Mouse (Mus musculus) midbrain, embryonic 14.5 days (tissue): Measurements from ENCODE around the gene Epha6. TPM values are rescaled to one million over a fixed set of nuclear protein-coding genes. Genes with fewer than 3 reads are reported as not detected.
A peak's percentile ranks its signal among the peaks of the same experiment; 100 is the strongest.

Experiments
- ATAC-seq: fragments of 200-750 bp; cut with Nextera tagmentation; 2 replicates; pipeline ENCODE4 v1.8.0; 2017; ENCODE audit warnings: moderate number of reproducible peaks, moderate library complexity; ENCODE audit not compliant: low FRiP score, low TSS enrichment
- DNase-seq: peaks from one replicate; pipeline ENCODE4 v3.0.0-alpha.2; 2015
- H3K27ac ChIP-seq: fragments of 300-500 bp; sonication (generic); replicated peaks from 2 replicates; pipeline ENCODE4 v1.5.1; 2014; ENCODE audit warnings: mild to moderate bottlenecking, low read depth, low read length, moderate library complexity
- H3K27me3 ChIP-seq: fragments of 300-500 bp; sonication (generic); 2 replicates; pipeline ENCODE4 v1.6.1; 2014; ENCODE audit warnings: low read length, control low read depth, mixed read lengths; ENCODE audit not compliant: control insufficient read depth, insufficient read depth
- H3K36me3 ChIP-seq: fragments of 300-500 bp; sonication (generic); 2 replicates; pipeline ENCODE4 v1.6.1; 2014; ENCODE audit warnings: low read length, control low read depth; ENCODE audit not compliant: control insufficient read depth, insufficient read depth
- H3K4me1 ChIP-seq: fragments of 300-500 bp; sonication (generic); 2 replicates; pipeline ENCODE4 v1.6.1; 2014; ENCODE audit warnings: mild to moderate bottlenecking, antibody characterized with exemption, low read length, control low read depth; ENCODE audit not compliant: control insufficient read depth, insufficient read depth
- H3K4me2 ChIP-seq: fragments of 300-500 bp; sonication (generic); 2 replicates; pipeline ENCODE4 v1.6.1; 2014; ENCODE audit warnings: mild to moderate bottlenecking, low read length, moderate library complexity
- H3K4me3 ChIP-seq: fragments of 300-500 bp; sonication (generic); replicated peaks from 2 replicates; pipeline ENCODE4 v1.5.1; 2014; ENCODE audit warnings: low read depth, low read length
- H3K9ac ChIP-seq: fragments of 300-500 bp; sonication (generic); replicated peaks from 2 replicates; pipeline ENCODE4 v1.6.1; 2014; ENCODE audit warnings: mild to moderate bottlenecking, low read length, moderate library complexity
- H3K9me3 ChIP-seq: fragments of 300-500 bp; sonication (generic); 2 replicates; pipeline ENCODE4 v1.6.1; 2016; ENCODE audit warnings: low read length, control low read depth, mixed read lengths; ENCODE audit not compliant: control insufficient read depth
- WGBS: fragments of 180-500 bp; shearing (Covaris S2); extraction: QIAGEN DNeasy Blood & Tissue Kit; methylation state at CpG from one replicate; pipeline ENCODE4 v1.1.7; 2014; 5-methylcytosine and 5-hydroxymethylcytosine counted together
- polyA plus RNA-seq: library from polyadenylated mRNA; unstranded; fragments of >200 nt; fragmentation: Nextera tagmentation; extraction: Ambion mirVana; gene quantifications from 2 replicates; pipeline ENCODE4 v1.2.1, GENCODE M21; 2014

Epha6 gene
- polyA plus RNA-seq, 1 experiment from 2014 or later, result 6.6 TPM

DNA sequence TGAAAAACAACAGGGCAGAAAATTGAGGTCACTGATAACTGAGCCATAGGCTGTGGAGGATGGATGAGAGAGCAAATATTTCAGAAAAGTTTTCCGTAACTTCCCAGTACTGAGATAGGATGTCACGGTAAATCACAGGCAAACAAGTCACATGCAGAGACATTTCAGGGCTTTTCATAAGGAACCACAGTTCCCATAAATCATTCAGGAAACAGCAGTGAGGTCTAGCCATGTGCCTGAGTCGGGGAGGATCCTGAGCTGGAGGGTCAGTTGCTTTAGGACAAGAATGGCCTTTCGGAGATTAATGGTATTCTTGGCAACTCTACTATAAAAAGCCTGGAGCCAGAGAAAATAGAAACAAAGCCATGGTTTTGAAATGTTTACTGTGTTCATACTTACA lies 889.8 kb downstream of the Epha6 start:
- no peak overlapping the region for H3K4me2 ChIP-seq
- no peak overlapping the region for H3K9ac ChIP-seq
- H3K36me3 ChIP-seq, result no peaks in the 10 kb centered on the region
- no peak overlapping the region for H3K27ac ChIP-seq
- no peaks in the 10 kb centered on the region for H3K4me1 ChIP-seq
- no peaks in the 10 kb centered on the region for H3K27me3 ChIP-seq
- H3K9me3 ChIP-seq, result no peaks in the 10 kb centered on the region
- DNase-seq (no peak), ATAC-seq (no peak)
- H3K4me3 ChIP-seq, result no peak overlapping the region
- WGBS, result 88% methylated on average over 4 of the region's 4 CpGs

- H3K9me3 ChIP-seq, result no peaks in the 10 kb centered on the region
- WGBS, result 88% methylated on average over 7 of the region's 7 CpGs
- H3K4me1 ChIP-seq, result no peaks in the 10 kb centered on the region
- no peaks in the 10 kb centered on the region for H3K27me3 ChIP-seq
- DNase-seq, result no peak
- H3K9ac ChIP-seq, result no peak overlapping the region
- H3K27ac ChIP-seq, result no peak overlapping the region
- H3K4me3 ChIP-seq, result no peak overlapping the region
- no peaks in the 10 kb centered on the region for H3K36me3 ChIP-seq
- ATAC-seq, result no peak
- H3K4me2 ChIP-seq, result no peak overlapping the region
Observed at GRCm38 (mm10) chr16:59693230-59693629, 912.1 kb downstream of the Epha6 start.

GRCm38 (mm10) chr16:59689120-59689519 lies 916.2 kb downstream of the Epha6 start:
- Histone ChIP-seq H3K4me3 (no peak overlapping the region), H3K9me3 (no peaks in the 10 kb centered on the region), H3K4me1 (no peaks in the 10 kb centered on the region), H3K27ac (no peak overlapping the region), H3K36me3 (no peaks in the 10 kb centered on the region), H3K9ac (no peak overlapping the region), H3K4me2 (no peak overlapping the region), H3K27me3 (no peaks in the 10 kb centered on the region)
- WGBS, result 90% methylated on average over 5 of the region's 5 CpGs
- no peak for DNase-seq
- no peak for ATAC-seq

GRCm38 (mm10) chr16:59685135-59685534 lies 920.2 kb downstream of the Epha6 start:
- no peak for ATAC-seq
- Histone ChIP-seq H3K4me3 (no peak overlapping the region), H3K4me2 (no peak overlapping the region), H3K9ac (no peak overlapping the region), H3K36me3 (no peaks in the 10 kb centered on the region), H3K4me1 (no peaks in the 10 kb centered on the region), H3K27ac (no peak overlapping the region), H3K9me3 (no peaks in the 10 kb centered on the region), H3K27me3 (no peaks in the 10 kb centered on the region)
- 75% methylated on average over 5 of the region's 5 CpGs for WGBS
- DNase-seq, result no peak

DNA sequence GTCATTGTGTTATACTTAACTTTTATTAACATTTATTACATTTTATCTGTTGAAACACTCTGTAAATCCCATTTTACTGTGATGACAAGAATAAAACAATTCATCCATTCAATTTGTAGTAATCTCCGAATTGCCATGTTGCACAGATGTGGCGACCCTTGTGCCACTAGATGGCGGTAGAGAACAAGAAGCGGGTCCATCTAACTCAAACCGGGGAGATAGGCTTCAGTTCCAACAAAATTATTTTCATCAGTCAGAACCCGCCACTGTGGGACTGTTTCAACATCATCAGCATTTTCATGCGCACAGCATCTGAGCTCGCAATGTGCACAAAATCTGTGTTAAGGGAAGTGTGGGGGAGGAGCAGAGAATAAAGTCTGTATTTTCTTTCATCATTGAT lies 921.9 kb downstream of the Epha6 start:
- no peaks in the 10 kb centered on the region for H3K27me3 ChIP-seq
- 5% methylated on average over 8 of the region's 8 CpGs for WGBS
- H3K4me2 ChIP-seq, result peak overlapping the region; percentile 16
- ATAC-seq, result peak; percentile 86
- H3K27ac ChIP-seq, result no peak overlapping the region
- no peak overlapping the region for H3K4me3 ChIP-seq
- DNase-seq, result peak; percentile 97
- no peak overlapping the region for H3K9ac ChIP-seq
- no peaks in the 10 kb centered on the region for H3K36me3 ChIP-seq
- no peaks in the 10 kb centered on the region for H3K4me1 ChIP-seq
- H3K9me3 ChIP-seq, result no peaks in the 10 kb centered on the region

GRCm38 (mm10) chr16:59682216-59682891 lies 923.0 kb downstream of the Epha6 start:
- ATAC-seq, result no peak
- WGBS, result 82% methylated on average over 8 of the region's 8 CpGs
- no peak overlapping the region for H3K4me2 ChIP-seq
- H3K36me3 ChIP-seq, result no peaks in the 10 kb centered on the region
- no peak overlapping the region for H3K27ac ChIP-seq
- H3K27me3 ChIP-seq, result no peaks in the 10 kb centered on the region
- no peak overlapping the region for H3K4me3 ChIP-seq
- no peak overlapping the region for H3K9ac ChIP-seq
- H3K9me3 ChIP-seq, result no peaks in the 10 kb centered on the region
- H3K4me1 ChIP-seq, result no peaks in the 10 kb centered on the region
- DNase-seq, result no peak

DNA sequence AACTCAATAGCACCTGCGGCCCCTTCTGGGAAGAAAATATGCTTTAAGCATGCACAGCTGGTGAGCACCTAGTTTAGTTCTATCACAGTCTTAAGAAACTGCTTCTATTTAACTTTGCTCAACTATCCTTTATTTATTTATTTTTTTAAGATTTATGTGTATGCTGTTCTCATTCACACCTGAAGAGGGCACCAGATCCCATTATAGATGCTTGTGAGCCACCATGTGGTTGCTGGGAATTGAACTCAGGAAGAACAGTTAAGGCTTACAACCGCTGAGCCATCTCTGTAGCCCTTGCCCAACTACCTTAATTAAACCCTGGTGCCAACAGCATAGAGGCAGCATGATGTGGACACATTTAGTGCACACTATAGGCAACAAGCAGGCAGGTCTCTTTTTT lies 938.4 kb downstream of the Epha6 start:
- 92% methylated on average over 2 of the region's 2 CpGs for WGBS

DNA sequence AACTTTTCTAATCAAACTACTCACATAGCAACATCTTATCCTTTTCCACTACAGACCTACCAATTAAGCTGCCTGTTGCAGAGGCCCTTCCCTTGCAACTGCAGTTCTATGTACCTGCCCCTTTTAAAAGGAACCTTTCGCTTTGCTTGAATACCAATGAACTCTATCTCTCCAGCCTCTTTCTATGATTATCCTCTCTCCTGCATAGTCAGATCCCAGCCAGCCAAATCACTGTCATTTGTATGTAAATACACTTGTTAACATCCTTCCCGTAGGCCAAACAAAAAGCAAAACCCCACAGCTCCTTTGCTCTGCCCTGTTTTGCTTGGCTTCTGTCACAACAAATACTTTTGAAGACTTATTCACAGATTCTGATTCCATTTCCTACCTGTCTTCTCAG lies 961.6 kb downstream of the Epha6 start:
- Histone ChIP-seq H3K27me3 (no peaks in the 10 kb centered on the region), H3K4me3 (no peak overlapping the region), H3K9me3 (no peaks in the 10 kb centered on the region), H3K9ac (no peak overlapping the region), H3K36me3 (no peaks in the 10 kb centered on the region), H3K4me2 (no peak overlapping the region), H3K4me1 (no peaks in the 10 kb centered on the region), H3K27ac (no peak overlapping the region)
- WGBS, result 57% methylated on average over 2 of the region's 2 CpGs
- ATAC-seq (no peak), DNase-seq (no peak)

More for the DNA sequence above, 938.4 kb downstream of the Epha6 start:
- no peak for ATAC-seq
- Histone ChIP-seq H3K4me3 (no peak overlapping the region), H3K9ac (no peak overlapping the region), H3K27me3 (no peaks in the 10 kb centered on the region), H3K4me1 (no peaks in the 10 kb centered on the region), H3K9me3 (no peaks in the 10 kb centered on the region), H3K27ac (no peak overlapping the region), H3K36me3 (no peaks in the 10 kb centered on the region), H3K4me2 (no peak overlapping the region)
- no peak for DNase-seq

DNA sequence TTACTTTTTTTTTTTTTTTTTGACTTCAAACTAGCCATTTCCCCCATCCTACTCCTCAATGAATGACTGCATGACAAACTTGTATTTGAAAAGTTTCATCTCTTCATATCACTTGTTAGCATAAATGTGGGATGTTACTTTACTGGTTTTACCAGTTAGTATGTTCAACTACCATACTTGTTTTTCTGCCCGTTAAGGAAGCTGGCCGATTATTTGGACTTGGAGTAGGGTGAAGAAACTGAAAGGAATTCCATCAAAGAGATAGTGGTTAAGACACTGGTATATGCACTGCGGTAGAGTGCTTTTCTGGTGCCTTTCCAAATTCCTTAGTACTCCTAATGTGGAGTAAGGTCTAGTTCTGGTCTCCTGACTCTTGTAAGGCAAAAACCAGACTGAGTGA lies 965.3 kb downstream of the Epha6 start:
- Histone ChIP-seq H3K27ac (no peak overlapping the region), H3K4me1 (peaks cover 12% of the 10 kb centered on the region; the same call in 1 of the 2 replicates), H3K27me3 (no peaks in the 10 kb centered on the region), H3K9me3 (no peaks in the 10 kb centered on the region), H3K4me3 (no peak overlapping the region), H3K4me2 (peak overlapping the region; percentile 69), H3K9ac (no peak overlapping the region), H3K36me3 (no peaks in the 10 kb centered on the region)
- 90% methylated on average over 3 of the region's 3 CpGs for WGBS
- DNase-seq (no peak), ATAC-seq (no peak)
